Mouse (Mus musculus): Measurements from ENCODE around the gene Nexn.
"Not testable (repeated sequence)": the region's sequence is repeated elsewhere in the genome, so short reads cannot be mapped to it uniquely, and the experiment has no call there.

Nexn gene

DNA sequence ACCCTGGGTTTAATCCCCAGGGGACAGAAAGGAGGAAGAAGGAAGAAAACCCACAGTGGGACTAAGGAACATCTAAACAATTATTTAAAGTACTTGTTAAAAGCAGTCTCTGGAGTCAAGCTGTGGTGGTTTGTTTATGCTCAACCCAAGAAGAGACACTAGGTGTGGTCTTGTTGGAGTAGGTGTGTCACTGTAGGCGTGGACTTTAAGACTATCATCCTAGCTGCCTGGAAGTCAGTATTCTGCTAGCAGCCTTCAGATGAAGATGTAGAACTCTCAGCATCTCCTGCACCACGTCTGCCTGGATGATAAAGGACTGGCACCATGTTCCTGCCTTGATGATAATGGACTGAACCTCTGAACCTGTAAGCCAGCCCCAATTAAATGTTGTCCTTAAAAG, 68.9 kb downstream of the Nexn start:
- DNase-seq (ENCODE audit: low spot score in 2 of 2) = not testable (repeated sequence)

DNA sequence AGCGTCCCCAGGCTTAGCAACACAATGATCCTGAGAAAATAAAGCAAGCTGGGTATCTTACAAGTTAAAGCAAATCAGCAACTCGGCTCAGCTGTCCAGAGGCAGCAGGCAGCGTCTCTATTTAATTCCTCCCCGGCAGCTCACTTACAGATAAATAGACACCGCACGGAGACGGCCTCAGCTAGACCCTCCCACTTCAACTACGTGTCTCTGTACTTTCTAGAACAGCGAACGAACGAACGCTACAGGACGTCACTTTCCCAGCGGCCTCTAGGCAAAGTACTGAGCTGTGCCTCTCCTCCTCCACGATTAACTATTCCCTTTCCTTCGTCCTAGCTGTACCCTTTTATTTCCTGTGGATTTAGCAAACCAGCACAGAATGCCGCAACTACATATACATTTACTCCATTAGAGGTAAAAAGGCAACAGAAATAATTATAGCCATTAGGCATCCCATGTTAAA, 72.5 kb downstream of the Nexn start:
- DNase-seq (ENCODE audit: low spot score in 2 of 2) = peak; percentile 90 to 93

DNA sequence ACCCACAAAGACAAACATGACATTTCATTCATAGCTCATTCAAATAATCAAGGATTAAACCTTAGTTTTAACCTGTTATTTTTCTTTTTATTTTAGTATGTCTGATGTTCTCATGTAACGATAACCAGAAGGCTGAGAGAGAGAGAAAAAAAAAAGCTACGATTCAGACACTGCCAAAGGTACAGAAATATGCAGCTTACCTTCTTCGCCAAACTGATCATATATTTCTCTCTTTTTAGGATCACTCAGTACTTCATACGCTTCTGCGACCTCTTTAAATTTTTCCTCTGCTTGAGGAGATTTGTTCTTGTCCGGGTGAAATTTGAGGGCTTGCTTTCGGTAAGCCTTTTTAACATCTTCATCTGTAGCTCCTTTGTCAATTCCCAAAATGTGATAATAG, 73.0 kb downstream of the Nexn start:
- no peak for DNase-seq (ENCODE audit: low spot score in 2 of 2)

DNA sequence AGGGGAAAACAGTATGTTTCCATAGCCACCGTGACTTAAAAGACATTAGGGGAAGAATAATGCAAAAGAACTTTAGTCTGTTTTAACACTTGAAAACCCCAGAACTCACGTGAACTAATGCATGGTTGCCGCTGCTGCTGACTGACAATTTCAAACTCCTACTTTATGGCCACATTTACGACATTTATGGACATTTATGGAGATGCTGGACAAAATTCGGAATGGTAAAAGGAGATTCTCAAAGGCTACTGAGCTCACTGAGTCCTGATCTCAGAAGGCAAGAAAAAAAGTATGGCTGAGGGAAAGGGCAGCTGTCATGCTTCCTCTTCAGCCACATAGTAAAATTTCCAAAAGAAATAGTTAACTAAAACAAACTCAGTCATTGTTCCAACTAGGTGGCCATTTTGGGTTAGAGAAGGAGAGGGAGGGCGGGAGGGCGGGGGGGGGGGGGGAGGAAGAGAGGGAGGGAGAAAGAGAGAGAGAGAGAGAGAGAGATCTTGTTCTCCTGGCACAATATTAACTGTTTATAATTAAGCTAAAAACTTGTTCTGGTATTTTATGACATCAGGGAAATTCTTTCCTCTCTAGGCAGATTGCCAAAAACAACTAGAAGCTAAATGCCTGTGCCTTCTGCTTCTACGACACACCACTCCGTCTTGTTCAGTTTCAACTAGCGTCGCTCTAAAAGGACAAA, 73.8 kb downstream of the Nexn start:
- no peak for DNase-seq (ENCODE audit: low spot score in 2 of 2)

DNA sequence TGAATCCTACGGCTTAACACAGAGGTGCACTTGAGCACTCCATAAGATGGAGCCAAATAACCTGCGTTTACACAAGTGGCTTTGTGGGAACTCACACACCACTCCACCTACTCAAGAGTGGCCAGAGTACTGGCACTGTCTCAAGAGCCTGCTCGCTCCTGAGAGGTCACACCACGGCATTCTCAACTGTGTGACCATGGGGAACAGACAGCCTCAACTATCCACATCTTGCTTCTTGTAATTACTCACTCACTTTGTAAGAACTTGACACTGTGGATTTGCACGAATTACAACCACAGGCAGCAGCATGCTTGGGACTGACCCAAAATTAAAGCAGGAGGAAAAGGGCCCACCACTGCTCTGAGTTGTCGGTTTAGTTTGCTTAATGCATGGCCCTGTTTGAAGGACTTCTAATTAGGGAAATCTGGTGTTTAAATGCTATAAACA, 74.3 kb downstream of the Nexn start:
- DNase-seq (ENCODE audit: low spot score in 2 of 2) = no peak

DNA sequence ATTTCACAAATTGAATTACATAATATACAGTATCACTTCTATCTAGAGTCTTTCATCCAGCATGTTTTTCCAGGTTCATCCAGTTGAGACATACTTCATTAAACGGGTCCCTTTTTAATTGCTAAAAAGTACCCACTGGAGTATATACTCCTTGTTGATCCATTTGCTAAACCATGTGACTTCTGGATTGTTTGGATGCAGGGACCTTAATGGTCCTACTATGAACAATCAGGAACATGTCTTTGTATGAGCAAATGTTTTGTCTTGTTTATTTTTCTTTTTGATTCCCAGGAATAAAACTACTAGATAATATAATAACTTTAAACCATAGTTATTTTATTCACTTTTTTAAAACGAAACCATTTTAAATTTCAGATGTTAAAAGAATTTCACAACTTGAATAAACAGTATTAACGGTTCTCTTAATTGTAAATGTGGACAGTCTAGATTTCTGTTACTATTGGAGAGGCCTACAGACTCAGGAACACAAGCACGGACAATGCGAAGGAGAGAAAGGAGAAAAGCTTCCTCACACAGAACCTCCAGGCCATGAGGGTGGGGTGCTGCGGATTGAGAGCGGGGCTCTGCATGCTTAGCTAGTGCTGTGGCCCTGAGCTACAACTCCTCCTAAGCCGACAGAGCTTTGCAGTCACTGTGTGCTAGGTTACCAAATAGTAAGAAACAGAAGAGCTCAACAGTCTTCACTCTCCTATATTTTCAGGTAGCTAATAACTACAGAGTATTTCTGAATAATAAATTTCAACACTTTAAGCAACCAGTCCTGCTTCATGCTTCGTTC, 75.3 kb downstream of the Nexn start:
- no peak for DNase-seq (ENCODE audit: low spot score in 2 of 2)

DNA sequence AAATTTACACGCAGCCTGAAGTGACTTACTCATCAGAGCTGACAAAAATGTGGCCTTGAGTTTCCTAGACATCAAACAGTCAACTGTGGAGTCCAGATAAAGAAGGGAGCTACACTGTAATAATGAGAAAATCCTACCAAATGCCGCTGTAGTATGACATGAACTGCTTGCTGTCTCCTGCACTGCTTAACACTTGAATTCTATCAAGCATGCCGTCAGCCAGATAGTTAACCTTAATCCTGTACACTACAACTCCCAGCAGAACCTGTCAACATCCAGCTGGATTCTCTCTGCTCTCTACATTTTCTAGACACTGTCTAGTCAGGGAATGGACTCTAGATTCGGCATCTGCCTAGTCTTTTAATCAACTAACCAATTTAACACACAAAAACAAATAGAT, 76.8 kb downstream of the Nexn start:
- no peak for DNase-seq (ENCODE audit: low spot score in 2 of 2)
